Mouse (Mus musculus): ENCODE results near the gene Zfp467. TPM values are rescaled to one million over a fixed set of nuclear protein-coding genes. Genes with fewer than 3 reads are reported as not detected.

The Zfp467 gene
- polyA plus RNA-seq, 1 experiment, result 1.7 TPM

- Histone ChIP-seq H3K27me3 (ENCODE audit: control insufficient read depth, insufficient read depth, insufficient read length) (no peaks in the 10 kb centered on the region), H3K4me3 (no peak overlapping the region), H3K36me3 (ENCODE audit: control insufficient read depth, insufficient read depth) (no peaks in the 10 kb centered on the region), H3K79me2 (ENCODE audit: control insufficient read depth, insufficient read depth) (no peaks in the 10 kb centered on the region), H3K4me2 (ENCODE audit: low read depth) (no peak overlapping the region), H3ac (ENCODE audit: control insufficient read depth, insufficient read length) (no peak overlapping the region)
- TF ChIP-seq REST (IDR thresholded peaks at IDR 0.05; ENCODE audit: insufficient read depth, insufficient read length) (no peak), SRF (IDR thresholded peaks at IDR 0.05; ENCODE audit: control insufficient read depth, insufficient read length, low read depth) (no peak), E2F4 (IDR thresholded peaks at IDR 0.05; ENCODE audit: insufficient read depth) (no peak), USF1 (IDR thresholded peaks at IDR 0.05; ENCODE audit: low read depth) (no peak), TCF12 (IDR thresholded peaks at IDR 0.05; ENCODE audit: insufficient read depth, poor library complexity, severe bottlenecking) (no peak), POLR2A (IDR thresholded peaks at IDR 0.05; ENCODE audit: insufficient read length, low read depth) (no peak), MYOG (IDR thresholded peaks at IDR 0.05; ENCODE audit: control insufficient read depth in 1 of 3, insufficient read depth in 1 of 3, insufficient read length in 2 of 3, low read depth in 2 of 3) (no peak), TCF3 (IDR thresholded peaks at IDR 0.05; ENCODE audit: insufficient read length, low read depth) (no peak), MYOD1 (IDR thresholded peaks at IDR 0.05; ENCODE audit: control insufficient read depth in 1 of 3, insufficient read length in 2 of 3, low read depth in 2 of 3) (no peak), CEBPB (IDR thresholded peaks at IDR 0.05; ENCODE audit: insufficient read depth, poor library complexity, severe bottlenecking) (no peak)
Measured at GRCm38 (mm10) chr6:48399906-48400305, 45.7 kb downstream of the Zfp467 start.

GRCm38 (mm10) chr6:48397336-48397735 is 48.3 kb downstream of the Zfp467 start:
- Histone ChIP-seq H3ac (ENCODE audit: control insufficient read depth, insufficient read length) (no peak overlapping the region), H3K79me2 (ENCODE audit: control insufficient read depth, insufficient read depth) (no peaks in the 10 kb centered on the region), H3K27me3 (ENCODE audit: control insufficient read depth, insufficient read depth, insufficient read length) (no peaks in the 10 kb centered on the region), H3K4me3 (no peak overlapping the region), H3K36me3 (ENCODE audit: control insufficient read depth, insufficient read depth) (no peaks in the 10 kb centered on the region), H3K4me2 (ENCODE audit: low read depth) (peak overlapping the region; percentile 70)
- TF ChIP-seq MYOG (IDR thresholded peaks at IDR 0.05; ENCODE audit: control insufficient read depth in 1 of 3, insufficient read depth in 1 of 3, insufficient read length in 2 of 3, low read depth in 2 of 3), result no peak
- TF ChIP-seq E2F4 (IDR thresholded peaks at IDR 0.05; ENCODE audit: insufficient read depth), result no peak
- no peak for TF ChIP-seq TCF12 (IDR thresholded peaks at IDR 0.05; ENCODE audit: insufficient read depth, poor library complexity, severe bottlenecking)
- TF ChIP-seq SRF (IDR thresholded peaks at IDR 0.05; ENCODE audit: control insufficient read depth, insufficient read length, low read depth), result no peak
- TF ChIP-seq CEBPB (IDR thresholded peaks at IDR 0.05; ENCODE audit: insufficient read depth, poor library complexity, severe bottlenecking), result no peak

GRCm38 (mm10) chr6:48396686-48397085 is 48.9 kb downstream of the Zfp467 start:
- H3K79me2 ChIP-seq (ENCODE audit: control insufficient read depth, insufficient read depth), result no peaks in the 10 kb centered on the region
- no peaks in the 10 kb centered on the region for H3K27me3 ChIP-seq (ENCODE audit: control insufficient read depth, insufficient read depth, insufficient read length)
- H3ac ChIP-seq (ENCODE audit: control insufficient read depth, insufficient read length), result no peak overlapping the region
- H3K4me3 ChIP-seq, result peak overlapping the region; percentile 36
- peak overlapping the region; percentile 70 for H3K4me2 ChIP-seq (ENCODE audit: low read depth)
- H3K36me3 ChIP-seq (ENCODE audit: control insufficient read depth, insufficient read depth), result no peaks in the 10 kb centered on the region
- TF ChIP-seq CEBPB (IDR thresholded peaks at IDR 0.05; ENCODE audit: insufficient read depth, poor library complexity, severe bottlenecking) (no peak), TCF12 (IDR thresholded peaks at IDR 0.05; ENCODE audit: insufficient read depth, poor library complexity, severe bottlenecking) (no peak), MAX (IDR thresholded peaks at IDR 0.05; ENCODE audit: low read depth) (no peak), E2F4 (IDR thresholded peaks at IDR 0.05; ENCODE audit: insufficient read depth) (no peak), MYOD1 (IDR thresholded peaks at IDR 0.05; ENCODE audit: control insufficient read depth in 1 of 3, insufficient read length in 2 of 3, low read depth in 2 of 3) (no peak), SRF (IDR thresholded peaks at IDR 0.05; ENCODE audit: control insufficient read depth, insufficient read length, low read depth) (no peak), POLR2A (IDR thresholded peaks at IDR 0.05; ENCODE audit: insufficient read length, low read depth) (no peak), MYOG (IDR thresholded peaks at IDR 0.05; ENCODE audit: control insufficient read depth in 1 of 3, insufficient read depth in 1 of 3, insufficient read length in 2 of 3, low read depth in 2 of 3) (no peak), USF1 (IDR thresholded peaks at IDR 0.05; ENCODE audit: low read depth) (no peak), REST (IDR thresholded peaks at IDR 0.05; ENCODE audit: insufficient read depth, insufficient read length) (no peak), TCF3 (IDR thresholded peaks at IDR 0.05; ENCODE audit: insufficient read length, low read depth) (no peak)

- peak overlapping the region; percentile 70 for H3K4me2 ChIP-seq (ENCODE audit: low read depth)
- no peaks in the 10 kb centered on the region for H3K79me2 ChIP-seq (ENCODE audit: control insufficient read depth, insufficient read depth)
- peak overlapping the region; percentile 62 for H3ac ChIP-seq (ENCODE audit: control insufficient read depth, insufficient read length)
- TF ChIP-seq MYOD1 (IDR thresholded peaks at IDR 0.05; ENCODE audit: control insufficient read depth in 1 of 3, insufficient read length in 2 of 3, low read depth in 2 of 3) (no peak), MYOG (IDR thresholded peaks at IDR 0.05; ENCODE audit: control insufficient read depth in 1 of 3, insufficient read depth in 1 of 3, insufficient read length in 2 of 3, low read depth in 2 of 3) (no peak), MAX (IDR thresholded peaks at IDR 0.05; ENCODE audit: low read depth) (no peak), REST (IDR thresholded peaks at IDR 0.05; ENCODE audit: insufficient read depth, insufficient read length) (no peak), CEBPB (IDR thresholded peaks at IDR 0.05; ENCODE audit: insufficient read depth, poor library complexity, severe bottlenecking) (no peak), POLR2AphosphoS2 (IDR thresholded peaks at IDR 0.05; ENCODE audit: insufficient read length, low read depth) (no peak), SRF (IDR thresholded peaks at IDR 0.05; ENCODE audit: control insufficient read depth, insufficient read length, low read depth) (no peak), POLR2A (IDR thresholded peaks at IDR 0.05; ENCODE audit: insufficient read length, low read depth) (no peak), TCF3 (IDR thresholded peaks at IDR 0.05; ENCODE audit: insufficient read length, low read depth) (no peak), TCF12 (IDR thresholded peaks at IDR 0.05; ENCODE audit: insufficient read depth, poor library complexity, severe bottlenecking) (no peak), USF1 (IDR thresholded peaks at IDR 0.05; ENCODE audit: low read depth) (no peak), E2F4 (IDR thresholded peaks at IDR 0.05; ENCODE audit: insufficient read depth) (no peak)
- H3K4me3 ChIP-seq, result peak overlapping the region; percentile 36
- no peaks in the 10 kb centered on the region for H3K27me3 ChIP-seq (ENCODE audit: control insufficient read depth, insufficient read depth, insufficient read length)
- H3K36me3 ChIP-seq (ENCODE audit: control insufficient read depth, insufficient read depth), result no peaks in the 10 kb centered on the region
Measured at GRCm38 (mm10) chr6:48396008-48396595, 49.5 kb downstream of the Zfp467 start.

Data from myocyte (in vitro differentiated cells).